Mouse (Mus musculus): ENCODE measurements around the gene Rnf207. TPM values are rescaled to one million over a fixed set of nuclear protein-coding genes. Genes with fewer than 3 reads are reported as not detected.

The Rnf207 gene
- polyA plus RNA-seq, 1 experiment from 2014 or later, result 2.4 TPM

DNA sequence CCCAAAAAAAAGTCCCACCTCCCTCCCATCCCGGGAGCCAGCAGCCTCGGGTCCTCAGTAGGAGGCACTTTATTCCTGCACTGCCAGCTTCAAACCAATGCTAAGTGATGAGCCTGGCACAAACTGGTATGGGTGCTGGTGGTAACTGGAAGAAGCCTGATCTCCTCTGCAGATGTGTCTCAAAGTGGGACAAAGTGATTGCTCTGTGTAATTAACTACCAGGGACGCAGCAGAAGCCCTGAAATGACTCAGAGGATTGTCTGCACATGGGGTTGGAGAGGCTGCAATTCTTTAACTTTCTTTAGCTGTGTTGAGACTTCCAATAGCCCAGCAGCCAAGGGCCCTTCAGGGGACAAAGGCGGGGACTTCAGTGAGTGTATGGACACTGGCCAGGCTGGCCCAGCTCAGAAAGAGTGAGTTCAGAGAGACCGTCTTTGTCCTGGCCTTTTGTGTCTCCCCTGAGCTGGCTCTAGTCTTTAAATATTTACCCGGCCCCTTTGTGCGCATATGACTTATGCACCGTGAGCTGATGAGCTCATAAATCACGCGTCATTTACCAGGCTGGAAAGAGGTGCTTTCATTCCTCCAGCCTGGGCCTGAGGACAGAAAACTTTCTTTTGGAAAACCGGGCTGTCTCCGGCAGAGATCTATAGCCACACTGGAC lies 26.6 kb downstream of the Rnf207 start:
- 2% methylated on average over 12 of the region's 12 CpGs for WGBS
- H3K27me3 ChIP-seq (replicated peaks; ENCODE audit: control insufficient read depth, insufficient read depth, low read length), result peaks cover 68% of the 10 kb centered on the region
- DNase-seq (ENCODE audit: low spot score), result no peak
- no peak overlapping the region for H3K4me2 ChIP-seq (ENCODE audit: low read length)
- 0 out of 2 replicates have a peak overlapping the region, but pooled peaks have one; percentile 26 for H3K9ac ChIP-seq (ENCODE audit: low read length)
- no peaks in the 10 kb centered on the region for H3K9me3 ChIP-seq (replicated peaks; ENCODE audit: control insufficient read depth, low read length)
- no peak overlapping the region for H3K27ac ChIP-seq (ENCODE audit: low read depth, low read length)
- ATAC-seq, result no peak
- peaks cover 20% of the 10 kb centered on the region for H3K4me1 ChIP-seq (ENCODE audit: control insufficient read depth, insufficient read depth, low read length)
- H3K36me3 ChIP-seq (ENCODE audit: control insufficient read depth, insufficient read depth, low read length), result no peaks in the 10 kb centered on the region
- H3K4me3 ChIP-seq (ENCODE audit: low read depth, low read length), result no peak overlapping the region

DNA sequence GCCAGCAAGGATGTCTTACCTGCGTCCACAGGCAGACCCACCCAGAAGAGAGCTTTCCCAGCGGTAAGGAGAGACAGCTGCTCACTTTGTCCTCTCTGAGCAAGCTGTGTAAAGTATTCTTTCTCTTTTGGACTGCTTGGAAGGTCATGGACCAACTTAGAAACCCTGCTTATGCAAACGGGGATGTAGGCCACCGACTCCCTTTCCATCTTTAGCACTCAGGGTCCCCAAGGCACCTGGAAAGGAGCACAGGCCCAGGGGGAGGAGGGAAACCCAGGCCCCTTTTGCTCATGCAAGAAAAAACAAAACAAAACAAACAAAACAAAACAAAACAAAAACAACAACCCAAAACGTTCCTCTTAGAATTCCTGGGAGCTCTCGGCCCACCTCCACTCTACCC lies 27.2 kb downstream of the Rnf207 start, which contains the start of gene Hes3:
Gene Hes3 (minus strand): TSS at position 101 of the 400 bp plus-strand sequence.
- H3K9ac ChIP-seq (ENCODE audit: low read length), result peak within 1 kb of the TSS; percentile 55
- ATAC-seq (no peak), DNase-seq (ENCODE audit: low spot score) (no peak)
- peaks cover 23% of the 10 kb centered on the region for H3K4me1 ChIP-seq (ENCODE audit: control insufficient read depth, insufficient read depth, low read length)
- H3K9me3 ChIP-seq (replicated peaks; ENCODE audit: control insufficient read depth, low read length), result no peaks in the 10 kb centered on the region
- H3K4me3 ChIP-seq (ENCODE audit: low read depth, low read length), result peak within 1 kb of the TSS; percentile 27
- H3K4me2 ChIP-seq (ENCODE audit: low read length), result peak within 1 kb of the TSS; percentile 61
- 16% methylated on average over 6 of the region's 6 CpGs for WGBS
- no peak within 1 kb of the TSS for H3K27ac ChIP-seq (ENCODE audit: low read depth, low read length)
- H3K27me3 ChIP-seq (replicated peaks; ENCODE audit: control insufficient read depth, insufficient read depth, low read length), result peaks cover 74% of the 10 kb centered on the region
- H3K36me3 ChIP-seq (ENCODE audit: control insufficient read depth, insufficient read depth, low read length), result no peaks in the 10 kb centered on the region

DNA sequence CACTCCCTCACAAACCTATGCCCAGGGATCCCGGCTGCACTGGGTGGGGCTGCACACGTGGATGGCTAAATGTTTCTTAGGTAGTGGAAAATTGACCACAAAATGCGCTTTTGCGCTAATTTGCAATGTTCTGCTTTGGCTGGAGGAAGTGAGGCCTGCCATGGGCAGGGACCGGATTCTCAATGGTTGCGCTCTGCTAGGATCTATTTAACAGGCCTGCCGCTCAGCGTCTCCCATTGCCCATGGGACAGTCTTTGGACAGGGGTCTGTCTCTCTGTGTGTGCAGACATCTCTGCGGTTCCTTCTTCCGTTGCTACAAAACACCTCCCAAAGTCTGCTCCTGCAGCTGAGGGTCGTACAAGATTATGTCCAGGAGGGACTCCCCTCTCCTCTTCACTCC lies 27.8 kb downstream of the Rnf207 start:
- peak overlapping the region; percentile 27; the same call in 1 of the 2 replicates for H3K4me3 ChIP-seq (ENCODE audit: low read depth, low read length)
- H3K9ac ChIP-seq (ENCODE audit: low read length), result no peak overlapping the region
- no peak overlapping the region for H3K27ac ChIP-seq (ENCODE audit: low read depth, low read length)
- peaks cover 23% of the 10 kb centered on the region for H3K4me1 ChIP-seq (ENCODE audit: control insufficient read depth, insufficient read depth, low read length)
- no peaks in the 10 kb centered on the region for H3K9me3 ChIP-seq (replicated peaks; ENCODE audit: control insufficient read depth, low read length)
- peaks cover 80% of the 10 kb centered on the region for H3K27me3 ChIP-seq (replicated peaks; ENCODE audit: control insufficient read depth, insufficient read depth, low read length)
- DNase-seq (ENCODE audit: low spot score) (no peak), ATAC-seq (no peak)
- 5% methylated on average over 11 of the region's 11 CpGs for WGBS
- peak overlapping the region; percentile 61; the same call in 1 of the 2 replicates for H3K4me2 ChIP-seq (ENCODE audit: low read length)
- H3K36me3 ChIP-seq (ENCODE audit: control insufficient read depth, insufficient read depth, low read length), result no peaks in the 10 kb centered on the region

- peaks cover 83% of the 10 kb centered on the region for H3K27me3 ChIP-seq (replicated peaks; ENCODE audit: control insufficient read depth, insufficient read depth, low read length)
- DNase-seq (ENCODE audit: low spot score) (peak; percentile 64), ATAC-seq (peak; percentile 57)
- H3K4me3 ChIP-seq (ENCODE audit: low read depth, low read length), result peak overlapping the region; percentile 27
- H3K36me3 ChIP-seq (ENCODE audit: control insufficient read depth, insufficient read depth, low read length), result no peaks in the 10 kb centered on the region
- H3K4me1 ChIP-seq (ENCODE audit: control insufficient read depth, insufficient read depth, low read length), result peaks cover 23% of the 10 kb centered on the region
- under 1% methylated on average over 16 of the region's 39 CpGs for WGBS
- no peaks in the 10 kb centered on the region for H3K9me3 ChIP-seq (replicated peaks; ENCODE audit: control insufficient read depth, low read length)
- peak overlapping the region; percentile 55 for H3K9ac ChIP-seq (ENCODE audit: low read length)
- H3K27ac ChIP-seq (ENCODE audit: low read depth, low read length), result no peak overlapping the region
- H3K4me2 ChIP-seq (ENCODE audit: low read length), result peak overlapping the region; percentile 61
Measured at GRCm38 (mm10) chr4:152290385-152290784, 28.4 kb downstream of the Rnf207 start.

DNA sequence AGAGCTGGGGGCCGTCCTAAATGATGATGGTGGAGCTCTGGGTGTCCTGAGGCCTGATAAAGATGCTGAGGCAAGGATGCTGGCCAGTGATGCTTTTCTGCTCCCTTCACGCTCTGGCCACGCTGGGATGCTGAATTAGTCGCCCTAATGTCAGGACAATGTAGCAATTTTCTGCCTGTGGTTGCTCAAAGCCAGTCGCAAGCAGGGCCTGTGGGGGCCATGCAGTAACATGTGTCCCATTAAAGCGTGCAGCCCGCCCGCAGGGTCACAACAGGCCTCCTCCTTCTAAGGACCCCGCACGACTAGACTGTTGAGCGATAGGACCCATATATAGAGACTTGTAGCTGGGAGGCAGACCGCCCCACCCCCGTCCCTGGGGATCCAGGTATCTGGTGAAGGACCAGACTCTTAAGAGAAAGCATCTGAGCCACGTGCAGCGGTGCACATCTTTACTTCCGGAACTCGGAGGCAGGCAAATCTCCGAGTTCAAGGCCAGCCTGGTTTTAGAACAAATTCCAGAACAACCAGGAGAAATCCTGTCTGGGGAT lies 30.3 kb downstream of the Rnf207 start:
- DNase-seq (ENCODE audit: low spot score), result no peak
- Histone ChIP-seq H3K4me3 (ENCODE audit: low read depth, low read length) (no peak overlapping the region), H3K4me2 (ENCODE audit: low read length) (no peak overlapping the region), H3K9me3 (replicated peaks; ENCODE audit: control insufficient read depth, low read length) (no peaks in the 10 kb centered on the region), H3K36me3 (ENCODE audit: control insufficient read depth, insufficient read depth, low read length) (no peaks in the 10 kb centered on the region), H3K9ac (ENCODE audit: low read length) (no peak overlapping the region), H3K4me1 (ENCODE audit: control insufficient read depth, insufficient read depth, low read length) (peaks cover 23% of the 10 kb centered on the region), H3K27me3 (replicated peaks; ENCODE audit: control insufficient read depth, insufficient read depth, low read length) (peaks cover 93% of the 10 kb centered on the region), H3K27ac (ENCODE audit: low read depth, low read length) (no peak overlapping the region)
- ATAC-seq, result no peak
- 34% methylated on average over 18 of the region's 18 CpGs for WGBS

DNA sequence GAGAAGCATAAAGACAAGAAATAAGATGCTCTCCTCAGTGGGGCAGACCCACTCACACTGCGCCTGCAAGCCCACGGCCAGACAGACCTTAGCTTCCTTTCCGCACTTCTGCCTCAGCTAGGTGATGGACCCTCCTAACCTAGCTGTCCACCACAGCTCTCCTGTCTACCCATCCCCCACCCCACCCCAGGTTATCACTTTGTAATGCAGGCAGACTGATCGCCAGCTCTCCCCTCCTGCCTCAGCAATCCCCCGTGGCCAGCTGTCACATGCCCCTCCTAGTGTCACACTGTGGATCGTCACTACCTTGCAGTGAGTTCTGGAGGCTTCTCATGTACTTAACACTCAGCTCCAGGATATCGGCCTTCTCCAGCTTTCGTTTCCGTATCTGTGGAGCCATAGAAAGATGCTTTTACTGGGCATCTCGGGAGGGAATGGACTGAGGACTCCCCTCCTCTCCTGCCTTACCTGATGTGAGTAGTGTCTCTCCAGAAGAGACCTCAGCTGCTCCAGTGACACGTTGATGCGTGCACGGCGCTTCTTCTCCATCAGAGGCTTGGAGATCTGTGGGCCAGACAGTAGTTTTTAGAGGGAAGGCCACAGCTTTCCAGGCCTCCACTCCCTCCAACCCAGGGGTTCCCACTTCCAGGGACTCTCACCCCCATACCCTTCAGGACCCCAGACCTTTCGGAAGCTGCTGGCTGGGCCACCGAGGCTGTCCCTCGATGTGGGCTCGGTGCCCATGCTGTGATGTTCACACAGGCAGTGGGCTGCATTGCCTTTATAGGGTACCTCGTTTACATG lies 31.3 kb downstream of the Rnf207 start:
- no peaks in the 10 kb centered on the region for H3K36me3 ChIP-seq (ENCODE audit: control insufficient read depth, insufficient read depth, low read length)
- H3K4me3 ChIP-seq (ENCODE audit: low read depth, low read length), result peak overlapping the region; percentile 30; the same call in 1 of the 2 replicates
- 6% methylated on average over 19 of the region's 19 CpGs for whole genome bisulfite sequencing
- H3K4me2 ChIP-seq (ENCODE audit: low read length), result no peak overlapping the region
- ATAC-seq (no peak), DNase-seq (ENCODE audit: low spot score) (no peak)
- H3K4me1 ChIP-seq (ENCODE audit: control insufficient read depth, insufficient read depth, low read length), result peaks cover 27% of the 10 kb centered on the region
- no peak overlapping the region for H3K27ac ChIP-seq (ENCODE audit: low read depth, low read length)
- H3K9me3 ChIP-seq (replicated peaks; ENCODE audit: control insufficient read depth, low read length), result no peaks in the 10 kb centered on the region
- H3K9ac ChIP-seq (ENCODE audit: low read length), result no peak overlapping the region
- H3K27me3 ChIP-seq (replicated peaks; ENCODE audit: control insufficient read depth, insufficient read depth, low read length), result peaks cover 93% of the 10 kb centered on the region

GRCm38 (mm10) chr4:152286887-152287286 lies 31.9 kb downstream of the Rnf207 start:
- peaks cover 93% of the 10 kb centered on the region for H3K27me3 ChIP-seq (replicated peaks; ENCODE audit: control insufficient read depth, insufficient read depth, low read length)
- DNase-seq (ENCODE audit: low spot score) (no peak), ATAC-seq (no peak)
- H3K4me3 ChIP-seq (ENCODE audit: low read depth, low read length), result peak overlapping the region; percentile 30; the same call in 1 of the 2 replicates
- H3K27ac ChIP-seq (ENCODE audit: low read depth, low read length), result no peak overlapping the region
- no peaks in the 10 kb centered on the region for H3K36me3 ChIP-seq (ENCODE audit: control insufficient read depth, insufficient read depth, low read length)
- no peaks in the 10 kb centered on the region for H3K9me3 ChIP-seq (replicated peaks; ENCODE audit: control insufficient read depth, low read length)
- 4% methylated on average over 25 of the region's 26 CpGs for WGBS
- peaks cover 27% of the 10 kb centered on the region for H3K4me1 ChIP-seq (ENCODE audit: control insufficient read depth, insufficient read depth, low read length)
- no peak overlapping the region for H3K9ac ChIP-seq (ENCODE audit: low read length)
- peak overlapping the region; percentile 66 for H3K4me2 ChIP-seq (ENCODE audit: low read length)

- peak overlapping the region; percentile 54 for H3K9ac ChIP-seq (ENCODE audit: low read length)
- H3K4me1 ChIP-seq (ENCODE audit: control insufficient read depth, insufficient read depth, low read length), result peaks cover 27% of the 10 kb centered on the region
- no peak overlapping the region for H3K27ac ChIP-seq (ENCODE audit: low read depth, low read length)
- H3K36me3 ChIP-seq (ENCODE audit: control insufficient read depth, insufficient read depth, low read length), result no peaks in the 10 kb centered on the region
- no peak for DNase-seq (ENCODE audit: low spot score)
- 0% methylated on average over 32 of the region's 32 CpGs for WGBS
- peak overlapping the region; percentile 66 for H3K4me2 ChIP-seq (ENCODE audit: low read length)
- no peak for ATAC-seq
- H3K27me3 ChIP-seq (replicated peaks; ENCODE audit: control insufficient read depth, insufficient read depth, low read length), result peaks cover 93% of the 10 kb centered on the region
- no peaks in the 10 kb centered on the region for H3K9me3 ChIP-seq (replicated peaks; ENCODE audit: control insufficient read depth, low read length)
- peak overlapping the region; percentile 30 for H3K4me3 ChIP-seq (ENCODE audit: low read depth, low read length)
Measured at GRCm38 (mm10) chr4:152286183-152286582, 32.6 kb downstream of the Rnf207 start.

All from forebrain, embryonic 14.5 days (tissue).